Mouse (Mus musculus) liver, postnatal 0 days (tissue): ENCODE results near the gene Bcl11b.

Experiments used
- CTCF ChIP-seq: sonication (generic); IDR thresholded peaks from 2 replicates; pipeline ENCODE4 v1.5.1; 2016; ENCODE audit warnings: antibody characterized with exemption, low read depth
- EP300 ChIP-seq: IDR thresholded peaks from 2 replicates; pipeline ENCODE4 v1.6.1; 2016; ENCODE audit warnings: antibody characterized with exemption, low read depth, mild to moderate bottlenecking

- TF ChIP-seq CTCF (no peak), EP300 (no peak)
Observed at GRCm38 (mm10) chr12:108037446-108037845, 34.0 kb upstream of the Bcl11b start.
